Mouse (Mus musculus): ENCODE results near the gene Cox6b1.

GRCm38 (mm10) chr7:30581547-30581946 is 44.4 kb downstream of the Cox6b1 start:
- TF ChIP-seq E2F4 (IDR thresholded peaks at IDR 0.05; ENCODE audit: insufficient read depth) (no peak), POLR2A (IDR thresholded peaks at IDR 0.05; ENCODE audit: insufficient read length, low read depth) (no peak), USF1 (IDR thresholded peaks at IDR 0.05; ENCODE audit: low read depth) (no peak), POLR2AphosphoS2 (IDR thresholded peaks at IDR 0.05; ENCODE audit: insufficient read length, low read depth) (no peak), SRF (IDR thresholded peaks at IDR 0.05; ENCODE audit: control insufficient read depth, insufficient read length, low read depth) (no peak), MYOG (IDR thresholded peaks at IDR 0.05; ENCODE audit: control insufficient read depth in 1 of 3, insufficient read depth in 1 of 3, insufficient read length in 2 of 3, low read depth in 2 of 3) (no peak), MAX (IDR thresholded peaks at IDR 0.05; ENCODE audit: low read depth) (no peak), REST (IDR thresholded peaks at IDR 0.05; ENCODE audit: insufficient read depth, insufficient read length) (no peak), CEBPB (IDR thresholded peaks at IDR 0.05; ENCODE audit: insufficient read depth, poor library complexity, severe bottlenecking) (no peak), TCF12 (IDR thresholded peaks at IDR 0.05; ENCODE audit: insufficient read depth, poor library complexity, severe bottlenecking) (no peak), MYOD1 (IDR thresholded peaks at IDR 0.05; ENCODE audit: control insufficient read depth in 1 of 3, insufficient read length in 2 of 3, low read depth in 2 of 3) (no peak), TCF3 (IDR thresholded peaks at IDR 0.05; ENCODE audit: insufficient read length, low read depth) (no peak)
